Mouse (Mus musculus): ENCODE results near the gene Mief1. TPM values are rescaled to one million over a fixed set of nuclear protein-coding genes. Genes with fewer than 3 reads are reported as not detected.

Gene Mief1
- 10 to 100 TPM; 30.7 to 31.1 TPM for total RNA-seq (2021)

DNA sequence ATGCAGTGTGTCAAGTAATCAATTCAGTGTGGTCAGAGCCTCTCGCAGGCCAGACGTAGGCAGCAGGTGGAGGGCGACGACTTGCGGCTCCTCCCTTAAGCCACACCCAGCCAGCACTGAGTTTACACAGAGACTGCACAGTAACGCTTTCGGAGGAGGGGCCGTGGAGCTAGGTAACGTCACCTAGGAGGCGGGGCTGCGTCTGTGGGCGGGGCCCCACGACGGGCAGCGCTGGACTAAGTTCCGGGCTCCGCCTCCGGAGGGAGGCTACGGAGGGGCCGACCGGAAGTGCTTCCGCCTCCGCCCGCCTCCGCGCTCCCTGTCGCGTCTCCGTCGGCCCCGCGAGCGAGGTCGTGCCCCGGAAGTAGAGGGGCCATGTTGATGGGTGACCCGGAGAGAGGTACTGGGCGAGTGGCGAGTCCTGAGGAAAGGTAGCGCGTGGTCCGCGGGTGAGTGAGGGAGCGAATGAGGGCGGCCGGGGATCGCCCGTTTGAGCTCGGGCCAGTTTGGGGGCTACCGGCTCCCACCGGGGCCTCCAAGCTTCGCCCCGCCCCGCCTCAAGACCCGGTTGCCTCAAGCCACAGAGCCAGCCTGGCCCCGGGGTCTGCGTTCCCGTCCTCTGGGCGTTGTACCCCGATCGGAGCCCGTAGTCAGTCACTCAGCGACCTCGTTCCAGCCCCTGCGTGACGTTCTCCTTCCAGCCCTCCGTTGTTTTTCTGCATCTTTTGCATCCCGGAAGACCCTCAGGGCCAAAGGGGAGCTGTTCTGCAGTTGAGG, at the start of gene Mief1:
Gene Mief1, plus strand, starts transcription at position 286 of the 777 bp plus-strand sequence.
- intact Hi-C loops (cut with DNase I) = no loop called here
- peak; percentile 93 to 99 for DNase-seq (ENCODE audit: extremely low spot score in 1 of 2, low spot score in 2 of 2)

DNA sequence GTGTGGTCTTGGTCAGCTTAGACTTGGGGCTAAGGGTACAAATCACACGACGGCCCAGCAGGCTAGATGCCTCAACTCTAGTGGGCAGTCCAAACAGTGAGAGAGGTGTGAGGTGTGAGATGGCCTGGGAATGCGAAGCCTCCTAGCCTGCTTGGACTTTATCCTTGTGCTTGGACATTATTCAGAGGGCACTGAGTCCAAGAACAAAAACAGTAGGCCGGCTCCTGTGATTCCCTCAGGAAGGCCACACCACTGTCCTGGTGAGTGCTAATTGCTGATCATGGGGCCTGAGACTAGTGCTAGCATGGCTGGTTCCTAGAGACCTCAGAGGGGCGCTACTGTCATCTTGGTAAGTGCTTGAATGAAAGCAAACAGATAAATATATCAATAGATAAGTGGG, 44.9 kb upstream of the Mief1 start:
- intact Hi-C loops (cut with DNase I) = no loop called here
- DNase-seq (ENCODE audit: extremely low spot score in 1 of 2, low spot score in 2 of 2) = no peak

DNA sequence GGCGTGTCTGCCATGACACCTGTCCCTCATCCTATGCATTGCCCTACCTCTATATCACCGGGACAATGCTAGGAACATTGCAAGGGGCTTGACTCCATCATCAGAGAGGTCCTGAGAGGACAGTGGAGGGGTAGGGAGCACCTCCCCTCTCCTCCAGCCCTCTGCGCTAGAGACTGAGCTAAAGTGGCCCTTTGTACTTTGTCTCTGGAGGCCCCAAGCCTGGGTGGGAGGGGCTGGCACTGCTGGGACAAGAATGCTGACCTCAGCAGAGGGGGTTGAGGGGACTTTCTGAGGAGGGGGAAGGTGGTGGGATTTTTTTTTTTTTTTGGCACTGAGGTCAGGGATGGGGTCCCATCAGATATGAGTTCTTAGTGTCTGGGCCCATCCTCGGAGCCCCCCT, 43.7 kb upstream of the Mief1 start:
- intact Hi-C loops (cut with DNase I) = no loop called here
- no peak for DNase-seq (ENCODE audit: extremely low spot score in 1 of 2, low spot score in 2 of 2)

DNA sequence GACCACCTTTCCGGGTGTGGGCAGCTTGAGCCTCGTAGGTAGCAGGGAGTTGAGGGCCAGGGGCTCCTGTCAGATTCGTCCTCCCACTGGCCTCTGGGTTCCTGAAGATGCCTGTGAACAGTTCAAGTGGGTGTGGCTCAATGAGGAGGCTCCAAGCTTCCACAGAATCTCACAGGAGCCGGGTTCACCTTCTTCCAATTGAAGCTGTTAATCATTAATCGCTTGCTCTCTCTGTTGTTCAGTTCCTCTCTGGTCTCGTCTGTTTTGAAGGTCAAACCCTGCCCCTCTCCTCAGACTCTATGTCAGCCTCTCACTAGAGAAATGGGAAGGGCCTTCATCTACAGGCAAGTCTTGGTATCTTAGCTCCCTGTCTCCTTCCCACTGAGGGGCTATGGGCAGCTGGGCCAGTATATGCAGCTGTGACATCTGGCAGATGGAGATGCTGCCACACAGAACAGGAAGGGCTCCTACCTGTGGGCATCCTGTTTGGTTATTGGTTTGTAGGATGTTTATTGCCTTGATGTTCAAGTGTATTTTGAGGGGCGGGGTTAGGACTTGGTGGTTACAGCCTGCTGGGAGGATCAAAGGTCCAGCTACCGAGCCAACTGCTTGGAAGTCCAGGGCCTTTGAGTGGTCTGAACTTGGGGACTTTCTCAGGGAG, 42.1 kb upstream of the Mief1 start:
- no peak for DNase-seq (ENCODE audit: extremely low spot score in 1 of 2, low spot score in 2 of 2)
- intact Hi-C loops (cut with DNase I) = no loop called here

DNA sequence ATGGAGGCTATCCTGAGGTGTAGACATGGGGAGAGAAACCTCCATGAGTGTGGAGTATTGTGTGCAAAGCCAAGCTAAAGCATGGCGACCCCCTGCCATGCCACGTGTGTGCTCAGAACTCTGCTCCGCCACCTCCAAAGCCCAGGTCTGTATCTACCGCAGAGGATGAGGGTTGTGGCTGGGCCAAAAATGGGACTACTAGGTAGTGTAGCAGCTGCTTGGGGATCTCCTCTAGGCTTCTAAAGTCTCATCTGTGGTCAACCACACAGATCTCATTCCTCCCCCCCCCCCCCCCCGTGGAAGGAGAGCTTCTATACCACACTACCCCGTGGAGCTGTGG, 41.6 kb upstream of the Mief1 start:
- intact Hi-C loops (cut with DNase I) = no loop called here
- DNase-seq (ENCODE audit: extremely low spot score in 1 of 2, low spot score in 2 of 2) = no peak

DNA sequence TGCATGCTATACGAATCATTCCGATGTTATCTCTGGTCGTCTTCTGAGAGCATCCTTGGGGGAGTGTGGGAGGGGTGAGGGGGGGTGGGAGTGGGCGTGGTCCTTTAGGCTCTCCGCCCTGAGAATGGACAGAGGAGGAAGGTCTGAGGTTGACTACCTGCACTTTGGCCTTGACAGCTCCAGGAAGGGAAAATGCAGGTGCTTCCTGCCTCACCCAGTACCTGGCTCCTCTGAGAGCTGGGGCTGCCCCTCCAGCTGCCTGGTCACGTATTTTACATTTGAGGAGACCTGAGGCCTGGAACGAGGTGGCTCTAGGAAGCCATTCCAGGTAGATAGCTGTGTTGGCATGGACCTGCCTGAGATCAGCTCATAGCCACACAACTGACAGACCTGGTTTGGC, 41.0 kb upstream of the Mief1 start:
- intact Hi-C loops (cut with DNase I) = no loop called here
- DNase-seq (ENCODE audit: extremely low spot score in 1 of 2, low spot score in 2 of 2) = no peak

DNA sequence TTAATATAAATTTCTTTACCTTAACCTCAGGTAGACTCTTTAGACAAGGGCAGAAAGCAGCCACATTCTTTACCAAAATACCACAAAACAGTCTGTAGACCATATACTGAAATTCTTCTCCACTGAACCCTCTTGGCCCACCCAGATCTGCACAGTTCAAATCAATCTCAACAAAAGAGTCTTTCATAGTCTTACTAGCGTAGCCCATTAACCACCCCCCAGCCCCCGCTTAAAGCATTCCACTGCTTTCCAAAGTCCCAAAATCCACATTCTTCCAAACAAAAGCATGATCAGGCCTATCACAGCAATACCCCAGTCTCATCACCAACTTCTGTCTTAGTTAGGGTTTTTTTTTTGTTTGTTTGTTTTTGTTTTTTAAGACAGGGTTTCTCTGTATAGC, 34.3 kb upstream of the Mief1 start:
- no peak for DNase-seq (ENCODE audit: extremely low spot score in 1 of 2, low spot score in 2 of 2)
- intact Hi-C loops (cut with DNase I) = no loop called here

DNA sequence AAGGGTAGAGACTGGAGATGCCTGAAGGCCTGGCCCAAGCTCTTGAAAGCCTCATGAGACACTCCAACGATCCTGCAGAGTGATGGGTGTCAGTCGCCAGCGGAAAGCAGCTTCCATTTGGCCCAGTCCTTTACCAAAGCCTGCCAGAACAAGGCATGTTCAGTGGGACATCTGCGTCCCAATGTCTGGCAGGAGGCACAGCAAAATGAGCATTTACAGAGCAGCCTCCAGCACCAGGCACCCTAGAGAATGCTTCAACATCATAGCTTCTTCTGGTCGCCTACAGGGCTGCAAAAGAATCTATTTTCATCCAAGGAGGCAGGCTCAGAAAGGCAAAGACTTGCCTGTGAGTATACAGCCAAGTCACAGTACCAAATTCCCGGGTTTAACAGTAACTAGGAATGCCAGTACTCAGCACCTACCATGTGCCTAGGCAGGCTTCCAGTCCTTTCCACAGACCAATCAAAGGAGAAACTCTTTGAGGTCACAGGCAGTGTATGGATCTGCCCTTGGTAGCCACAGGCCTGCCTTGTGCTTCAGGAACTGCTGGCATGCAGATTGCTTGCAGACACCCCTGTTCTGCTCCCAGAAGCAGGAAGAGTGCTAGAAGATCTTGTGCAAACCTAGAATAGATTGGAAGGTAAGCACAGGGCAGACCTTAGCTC, 31.6 kb upstream of the Mief1 start:
- intact Hi-C loops (cut with DNase I) = no loop called here
- DNase-seq (ENCODE audit: extremely low spot score in 1 of 2, low spot score in 2 of 2) = peak in 1 of 2 experiments; percentile 36

DNA sequence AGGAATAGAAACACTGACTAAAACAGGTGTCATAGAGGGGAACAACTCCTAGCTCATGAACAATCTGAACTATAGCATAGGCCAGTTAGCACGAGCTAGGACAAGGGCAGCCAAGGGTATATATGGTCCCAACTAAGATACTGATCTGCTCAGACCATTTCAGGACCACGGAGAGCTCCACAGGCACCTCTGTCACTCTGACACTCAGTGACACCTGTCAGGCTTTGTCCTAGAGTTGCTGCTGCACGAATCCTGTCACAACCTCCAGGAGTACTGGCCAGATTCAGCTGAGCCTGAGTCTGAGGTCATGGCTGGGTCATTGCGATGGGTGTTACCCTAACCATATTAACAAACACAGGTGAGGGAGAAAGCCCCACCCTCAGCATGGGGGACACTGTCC, 30.4 kb upstream of the Mief1 start:
- intact Hi-C loops (cut with DNase I) = no loop called here
- DNase-seq (ENCODE audit: extremely low spot score in 1 of 2, low spot score in 2 of 2) = no peak

DNA sequence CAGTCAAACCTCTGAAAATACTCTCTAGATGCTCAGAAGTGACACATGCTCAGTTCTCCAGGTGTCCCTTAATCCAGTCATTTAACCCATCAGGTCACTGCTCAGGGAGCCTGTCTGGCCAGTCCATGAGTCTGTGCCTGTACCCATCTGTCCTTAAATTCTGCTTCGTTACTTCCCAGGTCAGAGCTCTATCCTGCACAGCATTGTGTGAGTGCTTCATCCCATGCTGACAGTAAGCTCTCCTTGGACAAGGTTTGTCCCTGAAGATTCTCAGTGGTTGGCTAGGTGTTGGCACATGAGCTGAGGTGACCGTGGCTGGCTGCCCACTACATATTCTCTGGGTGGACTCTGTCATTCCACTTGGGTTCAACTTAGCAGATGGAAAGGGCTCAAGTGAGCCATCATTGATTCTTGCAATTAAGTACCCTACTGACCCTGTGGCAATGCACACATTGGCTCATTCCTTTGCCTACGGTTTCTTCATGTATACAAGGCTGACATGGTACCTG, 27.7 kb upstream of the Mief1 start:
- intact Hi-C loops (cut with DNase I) = no loop called here
- DNase-seq (ENCODE audit: extremely low spot score in 1 of 2, low spot score in 2 of 2) = no peak

DNA sequence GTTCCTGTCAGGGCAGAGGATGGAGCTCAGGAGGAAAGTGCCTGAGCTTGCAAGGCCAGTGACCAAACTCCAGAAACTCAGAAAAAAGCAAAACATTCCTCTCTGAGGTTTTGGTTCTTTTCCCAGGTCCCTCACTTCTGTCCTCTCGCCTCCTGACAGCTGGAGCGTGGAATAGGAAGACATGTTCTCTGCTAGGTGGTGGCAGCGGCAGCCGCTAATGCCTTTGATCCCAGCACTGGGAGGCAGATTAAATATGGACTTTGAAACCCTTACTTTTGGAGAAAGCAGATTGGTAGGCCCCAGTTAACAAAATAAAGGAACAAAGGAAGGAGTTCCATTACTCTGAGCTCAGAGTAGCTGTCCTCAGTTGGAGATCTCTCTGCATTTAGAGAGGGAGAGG, 25.4 kb upstream of the Mief1 start:
- intact Hi-C loops (cut with DNase I) = no loop called here
- DNase-seq (ENCODE audit: extremely low spot score in 1 of 2, low spot score in 2 of 2) = no peak

DNA sequence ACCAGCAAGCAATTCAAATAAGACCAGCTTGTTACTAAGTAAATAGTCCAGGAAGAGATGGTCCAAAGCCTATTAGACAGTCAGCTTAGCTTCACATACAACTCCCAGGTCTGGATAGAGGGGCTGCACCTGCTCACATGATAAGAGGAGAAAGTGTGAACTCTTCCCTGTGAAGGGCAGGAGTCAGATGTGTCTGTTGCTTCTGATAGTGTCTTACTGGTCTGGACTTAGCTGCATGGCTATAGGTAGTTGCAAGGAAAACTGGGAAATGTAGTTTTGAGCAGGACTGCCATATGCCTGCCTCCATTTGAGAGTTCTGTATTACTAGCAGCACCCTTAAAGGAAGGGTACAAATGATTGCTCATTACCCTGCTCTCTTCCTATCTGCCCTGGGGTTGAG, 20.1 kb upstream of the Mief1 start:
- DNase-seq (ENCODE audit: extremely low spot score in 1 of 2, low spot score in 2 of 2) = no peak
- intact Hi-C loops (cut with DNase I) = no loop called here

DNA sequence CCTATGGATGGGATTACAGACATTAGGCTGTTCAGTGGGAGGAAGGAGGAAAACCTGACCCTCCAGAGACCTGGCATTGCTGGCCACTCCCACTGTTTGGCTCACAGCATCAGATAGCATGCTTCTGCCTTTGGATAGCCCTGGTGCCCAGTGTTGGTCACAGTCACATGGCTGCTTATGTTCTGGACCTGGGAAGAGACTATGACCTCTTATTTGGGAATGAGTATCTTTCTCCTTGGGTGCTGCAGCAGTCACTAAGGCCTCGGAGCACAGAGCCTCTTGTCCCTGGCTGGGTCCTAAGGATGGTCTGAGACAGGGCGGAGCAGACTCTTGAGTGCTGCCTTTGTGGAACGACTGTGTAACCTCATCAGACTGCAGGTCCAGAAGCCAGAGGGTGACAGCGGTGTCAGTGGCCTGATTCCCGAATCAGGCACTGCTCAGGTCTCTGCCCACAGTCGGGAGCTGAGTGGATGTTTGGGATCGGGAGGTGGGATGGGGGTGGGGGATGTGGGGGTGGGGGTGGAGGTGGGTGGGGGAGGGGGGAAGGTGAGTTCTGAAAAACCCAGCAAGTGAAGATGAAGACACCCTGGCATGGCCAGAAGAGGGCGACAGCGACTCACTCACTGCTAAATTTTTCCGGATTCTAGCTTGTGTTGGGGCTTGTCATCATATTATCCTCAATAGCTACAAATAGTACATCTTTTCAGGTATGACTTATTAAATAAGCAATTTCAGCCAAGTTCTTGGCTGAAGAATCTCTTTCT, 17.9 kb upstream of the Mief1 start:
- intact Hi-C loops (cut with DNase I) = no loop called here

DNA sequence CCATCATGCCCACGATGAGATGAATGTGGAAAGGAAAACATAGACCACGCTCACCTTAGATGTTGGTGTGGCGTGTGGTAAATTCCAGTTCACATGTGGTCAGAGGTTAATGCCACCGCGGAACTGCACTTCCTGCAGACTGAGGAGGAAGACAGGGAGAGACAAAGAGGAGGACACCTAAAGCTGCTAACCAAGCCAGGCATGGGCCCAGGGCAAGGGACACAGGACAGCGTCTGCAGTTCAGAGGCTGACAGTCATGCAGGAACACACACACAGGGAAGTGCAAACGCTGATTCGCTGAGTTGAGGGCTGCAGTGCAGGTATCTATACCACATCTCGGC, 17.4 kb upstream of the Mief1 start:
- intact Hi-C loops (cut with DNase I) = no loop called here

More for the DNA sequence above, 17.9 kb upstream of the Mief1 start:
- DNase-seq (ENCODE audit: extremely low spot score in 1 of 2, low spot score in 2 of 2) = peak in 1 of 2 experiments; percentile 53

DNA sequence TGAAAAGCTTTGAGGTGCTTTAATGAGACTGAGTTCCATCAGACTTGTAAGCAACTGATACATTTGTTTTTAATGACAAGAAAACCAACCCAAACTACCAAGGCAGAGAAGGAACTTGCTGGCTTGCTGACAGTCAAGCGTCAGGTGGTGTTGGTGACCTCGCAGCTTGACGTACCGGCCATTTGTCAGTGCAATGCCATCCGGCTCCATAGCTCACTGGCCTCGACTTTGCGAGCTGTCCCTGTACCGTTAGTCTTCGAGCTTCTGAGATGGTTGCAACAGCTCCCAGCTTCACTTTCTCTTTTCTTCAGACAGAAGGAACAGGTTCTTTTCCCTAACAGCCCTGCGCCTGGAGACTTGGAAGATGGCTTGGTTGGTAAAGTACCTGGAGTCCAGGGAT, 16.3 kb upstream of the Mief1 start:
- no peak for DNase-seq (ENCODE audit: extremely low spot score in 1 of 2, low spot score in 2 of 2)
- intact Hi-C loops (cut with DNase I) = no loop called here

More for the DNA sequence above, 17.4 kb upstream of the Mief1 start:
- no peak for DNase-seq (ENCODE audit: extremely low spot score in 1 of 2, low spot score in 2 of 2)

DNA sequence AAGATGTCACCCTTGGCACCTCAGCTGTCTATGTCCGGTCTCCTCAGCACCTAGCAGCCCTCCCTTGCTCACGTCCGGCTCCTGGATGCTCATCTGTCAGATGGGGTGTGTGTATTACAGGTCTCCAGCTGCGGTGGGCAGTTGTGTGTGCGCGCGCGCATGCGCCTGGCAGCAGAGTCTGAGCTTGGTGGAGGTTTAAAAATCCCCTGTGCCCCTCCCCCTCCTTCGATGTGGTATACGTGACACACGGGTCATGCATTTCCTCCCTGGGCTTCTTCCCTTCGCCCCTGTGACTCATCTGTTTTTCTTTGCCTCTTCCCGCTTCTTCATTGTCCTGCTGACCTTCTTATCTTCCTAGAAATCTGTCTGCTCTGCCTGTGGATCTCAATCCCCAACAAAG, 14.6 kb upstream of the Mief1 start:
- no peak for DNase-seq (ENCODE audit: extremely low spot score in 1 of 2, low spot score in 2 of 2)

DNA sequence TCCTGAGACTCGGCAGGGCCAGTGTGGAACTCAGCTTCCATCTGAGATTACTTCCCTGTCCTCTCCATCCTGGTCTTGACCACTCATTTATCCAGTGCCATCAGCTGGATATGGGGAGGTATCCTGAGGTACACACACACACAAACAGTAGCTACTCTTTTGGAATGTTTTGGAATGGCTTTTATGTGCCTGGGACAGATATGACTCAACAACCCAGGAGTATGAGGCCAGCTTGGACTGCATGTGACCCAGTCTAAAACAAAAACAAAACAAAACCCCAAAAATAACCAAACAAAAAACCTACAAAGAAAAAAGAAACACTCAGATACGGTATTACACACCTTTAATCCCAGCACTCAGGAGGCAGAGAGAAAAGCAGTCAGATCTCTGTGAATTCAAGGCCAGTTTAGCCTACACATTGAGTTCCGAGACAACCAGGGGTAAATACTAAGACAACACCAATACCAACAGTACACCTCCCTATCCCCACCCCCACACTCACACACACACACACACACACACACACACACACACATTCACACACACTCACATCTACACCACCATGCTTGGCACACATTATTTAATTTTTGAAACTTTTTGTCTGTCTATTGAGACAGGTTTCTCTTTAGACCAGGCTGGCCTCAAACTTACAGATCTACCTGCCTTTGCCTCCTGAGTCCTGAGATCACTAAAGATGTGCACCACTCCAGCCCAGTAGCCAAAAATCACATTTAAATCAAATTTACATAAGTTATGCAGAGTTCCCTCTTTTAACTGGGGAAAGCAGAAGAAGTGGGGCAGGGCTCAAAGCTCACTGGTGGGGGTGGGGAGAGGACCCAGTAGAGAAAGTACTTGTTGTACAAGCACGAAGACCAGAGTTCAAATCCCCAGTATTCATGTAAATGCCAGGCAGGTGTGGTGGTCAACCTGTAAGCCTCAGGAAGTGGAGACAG, 13.8 kb upstream of the Mief1 start:
- intact Hi-C loops (cut with DNase I) = no loop called here
- DNase-seq (ENCODE audit: extremely low spot score in 1 of 2, low spot score in 2 of 2) = no peak

More for the DNA sequence above, 14.6 kb upstream of the Mief1 start:
- intact Hi-C loops (cut with DNase I) = no loop called here

DNA sequence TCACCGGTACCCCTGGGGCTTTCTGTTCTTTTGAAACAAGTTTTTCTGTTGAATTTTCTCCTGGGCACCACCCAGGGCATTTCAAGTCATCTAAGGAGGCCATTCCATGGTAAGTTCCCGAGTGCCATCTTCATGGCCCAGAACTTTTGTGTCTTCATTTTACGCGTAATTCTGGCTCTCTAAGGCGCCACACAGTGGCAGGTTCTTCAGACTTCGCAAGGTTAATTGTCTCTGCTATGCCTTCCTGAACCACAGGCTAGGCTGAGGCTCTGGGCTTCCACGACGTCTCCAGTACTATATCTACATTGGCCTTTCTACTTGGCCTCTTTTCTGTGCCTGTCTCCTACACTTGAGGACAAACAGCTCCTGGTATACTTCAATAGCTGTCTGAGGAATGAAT, 12.8 kb upstream of the Mief1 start:
- no peak for DNase-seq (ENCODE audit: extremely low spot score in 1 of 2, low spot score in 2 of 2)
- intact Hi-C loops (cut with DNase I) = no loop called here
